Mouse (Mus musculus) spleen, adult 2 months (tissue): ENCODE data around the gene Serpine2.

Experiments used
- CTCF ChIP-seq: fragments of 200-500 bp; IDR thresholded peaks from 2 replicates; pipeline ENCODE4 v1.5.1; 2011; ENCODE audit warnings: mild to moderate bottlenecking, inconsistent platforms; ENCODE audit not compliant: insufficient read depth, insufficient read length, insufficient replicate concordance; ENCODE audit errors: extremely low read depth
- POLR2A ChIP-seq: fragments of 200-500 bp; IDR thresholded peaks from 2 replicates; pipeline ENCODE4 v1.6.1; 2011; ENCODE audit warnings: low read depth, low read length, inconsistent platforms

DNA sequence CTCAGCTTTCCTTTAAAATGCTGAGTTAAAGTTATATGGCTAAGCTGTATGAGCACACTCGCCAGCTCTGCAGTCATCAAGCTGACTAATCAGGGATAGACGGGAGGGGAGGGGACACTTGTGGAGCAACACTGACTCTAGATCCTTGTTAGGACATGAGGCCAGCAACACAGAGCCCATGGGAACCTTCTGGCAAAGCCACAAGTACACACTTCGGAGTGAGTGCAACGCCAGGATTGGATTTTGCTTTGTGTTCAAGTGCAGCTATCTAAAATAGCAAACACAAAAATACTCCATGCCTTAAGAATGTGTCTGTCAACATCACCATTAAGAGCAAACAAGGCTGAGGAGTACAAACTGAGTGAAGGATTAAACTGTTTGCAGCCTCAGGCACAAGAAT lies 114.9 kb downstream of the Serpine2 start:
- TF ChIP-seq CTCF (no peak), POLR2A (no peak)
